Mouse (Mus musculus): ENCODE measurements around the gene Ccdc182.

DNA sequence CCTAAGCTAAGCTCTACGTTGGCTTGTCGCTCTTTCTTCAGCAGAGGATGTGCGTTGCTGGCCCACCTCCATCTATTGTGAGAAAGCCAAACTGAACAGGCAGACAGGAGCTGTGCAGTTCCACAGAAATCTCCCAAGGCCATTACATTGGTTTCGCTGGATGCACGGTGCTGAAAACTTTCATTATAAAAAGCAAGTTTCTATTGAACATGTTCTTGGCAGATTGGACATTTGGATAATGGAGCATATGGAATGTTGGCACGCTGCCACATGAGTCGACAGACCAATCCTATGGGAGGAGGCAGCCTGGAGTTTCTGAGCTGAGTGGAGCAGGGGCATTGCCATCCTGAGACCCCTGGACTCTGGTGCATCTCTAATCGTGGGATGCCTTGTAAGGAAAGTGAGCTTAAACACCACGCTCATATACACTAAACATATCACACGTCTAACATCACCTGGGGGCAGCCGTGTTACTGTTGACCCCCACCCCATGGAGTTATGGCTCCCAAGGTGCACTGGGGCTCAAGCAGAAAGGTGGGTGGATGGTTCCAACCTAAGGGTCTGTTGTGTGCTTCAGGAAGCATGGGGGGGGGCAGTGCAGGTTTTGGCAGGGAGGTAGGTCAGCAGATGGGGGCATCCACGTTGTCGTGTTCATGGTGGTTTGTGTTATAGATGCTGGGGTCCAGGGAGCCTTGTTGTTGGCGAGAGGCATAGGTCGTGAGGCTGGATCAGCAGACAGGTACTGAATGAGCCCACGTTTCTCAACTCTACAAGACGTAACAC lies 35.1 kb downstream of the Ccdc182 start:
- TF ChIP-seq POLR2A (IDR thresholded peaks at IDR 0.05; ENCODE audit: borderline replicate concordance, low read depth, low read length) = no peak
- TF ChIP-seq CTCF (IDR thresholded peaks at IDR 0.05; ENCODE audit: low read depth, low read length) = no peak
